Mouse (Mus musculus): ENCODE data around the gene Zfp91.

- TF ChIP-seq GATA1 (IDR thresholded peaks at IDR 0.05; ENCODE audit: low read length) (no peak), TAL1 (IDR thresholded peaks at IDR 0.05; ENCODE audit: low read length) (no peak)
Measured at GRCm38 (mm10) chr19:12804237-12804636, 8.3 kb upstream of the Zfp91 start.

Measured in erythroblast, embryonic 14.5 days (primary cell).